Mouse (Mus musculus) liver, postnatal 0 days (tissue): ENCODE data around the gene Rwdd2b.

ENCODE experiments used
- CTCF ChIP-seq: sonication (generic); IDR thresholded peaks from 2 replicates; pipeline ENCODE4 v1.5.1; 2016; ENCODE audit warnings: antibody characterized with exemption, low read depth
- EP300 ChIP-seq: IDR thresholded peaks from 2 replicates; pipeline ENCODE4 v1.6.1; 2016; ENCODE audit warnings: antibody characterized with exemption, low read depth, mild to moderate bottlenecking

- TF ChIP-seq EP300 (no peak), CTCF (peak; percentile 56)
Observed at GRCm38 (mm10) chr16:87405001-87405400, 35.4 kb downstream of the Rwdd2b start.
